In genomic region chr15:8627097-8627537, GRCm38 (mm10) we compare ENCODE assay signal across 8 mouse cellular contexts.
DNase-seq lines count a peak whose midpoint lies in the region; ATAC-seq lines count a peak whose summit lies in the region.

No protein-coding gene starts in this region.

- H3K4me1 ChIP-seq in intestine, embryonic 16.5 days (ENCODE audit: control insufficient read depth, insufficient read depth, low read length): peaks cover 6% of the 10 kb centered on the region; the same call in 1 of the 2 replicates

- no peaks in the 10 kb centered on the region for H3K9me3 ChIP-seq in intestine, embryonic 16.5 days (ENCODE audit: control insufficient read depth, low read length)

- H3K4me3 ChIP-seq in intestine, embryonic 16.5 days (ENCODE audit: low read length): peak overlapping the region; percentile 48

- H3K9ac ChIP-seq in intestine, embryonic 16.5 days (ENCODE audit: low read depth, low read length): peak overlapping the region; percentile 46; the same call in 1 of the 2 replicates

- H3K27ac ChIP-seq in intestine, embryonic 16.5 days (ENCODE audit: low read length): no peak overlapping the region

- intact Hi-C loops in gastrocnemius, postnatal 36 days (cut with DNase I): no loop called here
- intact Hi-C loops in left cerebral cortex, postnatal 25 days (cut with DNase I): loop anchor here (5.0 kb wide), 1 partner anchor 175 kb away; no protein-coding TSS in a partner anchor

- no peaks in the 10 kb centered on the region for H3K36me3 ChIP-seq in intestine, embryonic 16.5 days (ENCODE audit: control insufficient read depth, insufficient read depth, low read length)

- H3K4me2 ChIP-seq in intestine, embryonic 16.5 days (ENCODE audit: low read depth, low read length): peak overlapping the region; percentile 91

- 4% methylated on average over 15 of the region's 15 CpGs for WGBS in intestine, embryonic 16.5 days

- DNase-seq in adrenal gland, adult (ENCODE audit: inconsistent age in 2 of 2, low spot score in 1 of 2): peak; percentile 53 to 90
- DNase-seq in embryo, embryonic 10.5 days (ENCODE audit: low spot score): peak; percentile 89
- peak; percentile 28 to 56 for DNase-seq in gastrocnemius, postnatal 36 days
- peak; percentile 72 to 74 for DNase-seq in left cerebral cortex, postnatal 25 days (ENCODE audit: low spot score in 2 of 2)
- peak; percentile 55 for DNase-seq in right cerebral cortex, postnatal 14 days

- peak; percentile 64 for ATAC-seq in intestine, embryonic 16.5 days
- peak; percentile 80 for ATAC-seq in megakaryocyte-erythroid progenitor cell, adult 5-6 weeks (replicated peaks; ENCODE audit: low FRiP score, low TSS enrichment, poor library complexity, severe bottlenecking)
- ATAC-seq in erythroid progenitor cell, adult 5-6 weeks (replicated peaks; ENCODE audit: low FRiP score, poor library complexity, severe bottlenecking): no peak

- H3K27me3 ChIP-seq in intestine, embryonic 16.5 days (replicated peaks; ENCODE audit: control insufficient read depth, insufficient read depth, low read length): peaks cover 3% of the 10 kb centered on the region; the same call in 1 of the 2 replicates
